Mouse (Mus musculus): ENCODE results near the gene Capza2. TPM values are rescaled to one million over a fixed set of nuclear protein-coding genes. Genes with fewer than 3 reads are reported as not detected.

The Capza2 gene
- polyA plus RNA-seq (2014; fragmentation: Nextera tagmentation; extraction: Ambion mirVana): 274 and 277 TPM in 2 replicates

DNA sequence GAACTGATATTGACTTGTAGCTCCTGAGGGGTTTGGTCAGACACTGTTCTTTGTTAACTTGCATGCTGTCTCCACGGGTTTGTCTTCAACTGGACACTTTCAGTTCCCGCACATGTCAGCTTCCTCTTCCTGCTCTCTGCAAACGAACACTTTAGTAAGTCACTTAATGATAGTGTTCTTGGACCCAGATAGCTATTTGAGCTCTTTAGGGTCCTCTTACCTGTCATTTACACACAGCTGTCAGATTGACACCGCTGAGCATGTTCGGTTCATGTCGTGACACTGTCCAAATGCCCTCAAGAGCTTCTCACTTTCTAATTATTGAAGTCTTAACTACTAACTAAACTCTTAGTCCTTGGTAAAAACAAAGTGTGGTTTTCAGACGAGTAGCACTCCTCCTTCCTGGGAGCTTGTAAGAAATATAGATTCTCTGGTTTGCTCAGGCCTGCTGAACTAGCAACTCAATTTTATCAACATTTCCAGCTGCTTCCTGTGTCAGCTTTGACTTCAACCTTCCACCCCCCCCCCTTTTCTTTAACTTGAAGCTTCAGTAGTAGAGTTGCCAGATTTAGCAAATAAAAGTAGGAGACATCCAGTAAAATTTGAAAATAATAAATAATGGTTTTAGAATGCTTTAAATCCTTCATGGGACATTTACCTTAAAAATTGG is at the start of gene Capza2:
Gene Capza2, plus strand, starts transcription at position 620 of the 670 bp plus-strand sequence.
- Histone ChIP-seq H3K9me3 (ENCODE audit: control insufficient read depth, low read length) (no peaks in the 10 kb centered on the region), H3K27me3 (ENCODE audit: control insufficient read depth, insufficient read depth, low read length) (no peaks in the 10 kb centered on the region), H3K4me3 (replicated peaks; ENCODE audit: low read length) (peak within 1 kb of the TSS; percentile 92), H3K9ac (peak within 1 kb of the TSS; percentile 91), H3K36me3 (replicated peaks; ENCODE audit: control insufficient read depth, insufficient read depth) (no peaks in the 10 kb centered on the region), H3K27ac (peak within 1 kb of the TSS; percentile 96), H3K4me2 (replicated peaks) (peak within 1 kb of the TSS; percentile 55), H3K4me1 (replicated peaks; ENCODE audit: control insufficient read depth, insufficient read depth, low read length) (peaks cover 14% of the 10 kb centered on the region)
- WGBS: 86% methylated on average over 7 of the region's 7 CpGs
- ATAC-seq (ENCODE audit: low FRiP score) (no peak), DNase-seq (ENCODE audit: low spot score) (no peak)

DNA sequence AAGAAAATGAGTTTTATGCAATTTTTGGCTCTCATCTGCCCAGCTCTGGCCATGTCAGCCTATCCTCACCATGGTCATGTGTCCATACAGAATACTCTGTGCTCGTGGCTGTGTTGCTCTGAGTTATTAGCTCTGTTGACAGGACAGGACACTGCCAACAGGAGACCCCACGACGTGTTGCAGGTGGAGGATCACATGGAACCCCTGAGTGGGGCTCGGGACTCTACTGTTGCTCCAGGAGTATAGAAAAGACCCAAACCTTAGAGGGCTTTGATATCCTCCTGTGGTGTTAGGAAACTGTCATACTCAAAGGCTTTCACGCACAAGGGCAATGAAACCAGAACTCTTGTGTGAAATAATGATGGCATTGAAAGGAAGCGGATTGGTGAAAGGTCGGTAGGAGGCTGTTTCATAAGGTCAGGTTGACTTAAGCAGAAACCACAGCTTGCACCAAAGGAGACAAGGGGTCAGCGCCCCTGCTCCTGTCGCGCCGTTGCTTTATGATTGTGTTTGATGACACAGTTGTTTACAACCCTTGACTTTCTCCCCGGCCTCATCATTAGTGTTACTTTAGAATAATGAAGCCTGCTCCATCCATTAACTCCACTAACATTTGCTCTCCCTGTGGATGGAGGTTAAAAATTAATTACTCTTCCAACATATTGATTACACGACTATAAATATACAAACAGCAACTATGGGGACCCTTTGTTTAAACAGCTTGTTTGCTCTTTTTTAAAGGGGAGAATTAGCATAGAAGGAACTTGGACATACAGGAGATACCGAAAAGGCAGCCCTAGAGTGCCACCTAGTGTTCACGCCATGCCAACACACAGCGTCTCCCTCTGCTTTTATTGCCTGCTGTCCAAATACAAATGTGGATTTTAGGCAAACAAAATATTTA is 46.7 kb upstream of the Capza2 start:
- peak overlapping the region; percentile 28 for H3K4me2 ChIP-seq (replicated peaks)

DNA sequence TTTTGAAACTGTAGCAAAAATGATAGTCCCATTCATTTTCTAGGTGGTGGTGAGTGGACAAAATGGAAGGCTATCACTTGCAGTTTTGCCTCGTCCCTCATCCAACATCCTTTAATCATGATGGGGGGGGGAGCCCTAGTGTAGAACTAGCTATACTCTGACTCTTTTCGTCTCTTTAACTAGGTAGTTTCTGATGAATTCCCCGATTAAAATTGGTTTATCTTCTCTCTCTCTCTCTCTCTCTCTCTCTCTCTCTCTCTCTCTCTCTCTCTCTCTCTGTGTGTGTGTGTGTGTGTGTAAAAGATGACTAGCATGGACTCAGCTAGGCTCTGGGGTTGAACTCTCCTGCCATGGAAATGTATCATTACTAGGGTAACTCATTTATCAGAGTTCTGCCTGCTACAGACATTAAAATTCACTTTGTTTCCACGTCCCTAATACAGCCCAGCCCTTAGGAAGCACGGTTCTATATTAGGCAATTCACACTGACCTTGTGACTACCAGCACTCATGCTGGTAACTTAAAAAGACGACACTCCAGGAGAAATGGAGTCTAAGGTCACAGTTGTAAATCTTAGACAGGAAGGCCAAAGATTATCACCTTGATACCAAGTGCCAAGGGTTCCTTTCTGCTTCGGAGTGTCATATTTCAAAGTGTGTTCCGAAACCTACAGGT is 45.9 kb upstream of the Capza2 start:
- ATAC-seq (ENCODE audit: low FRiP score) (0 out of 2 replicates have a peak, but pooled peaks have one; percentile 27), DNase-seq (ENCODE audit: low spot score) (no peak)
- H3K4me3 ChIP-seq (replicated peaks; ENCODE audit: low read length): no peak overlapping the region
- no peaks in the 10 kb centered on the region for H3K36me3 ChIP-seq (replicated peaks; ENCODE audit: control insufficient read depth, insufficient read depth)
- WGBS: 58% methylated on average over 8 of the region's 8 CpGs
- H3K9ac ChIP-seq: no peak overlapping the region
- H3K9me3 ChIP-seq (ENCODE audit: control insufficient read depth, low read length): peaks cover 7% of the 10 kb centered on the region; the same call in 1 of the 2 replicates
- no peaks in the 10 kb centered on the region for H3K27me3 ChIP-seq (ENCODE audit: control insufficient read depth, insufficient read depth, low read length)
- no peak overlapping the region for H3K27ac ChIP-seq
- H3K4me2 ChIP-seq (replicated peaks): no peak overlapping the region
- H3K4me1 ChIP-seq (replicated peaks; ENCODE audit: control insufficient read depth, insufficient read depth, low read length): no peaks in the 10 kb centered on the region

More for the DNA sequence above, 46.7 kb upstream of the Capza2 start:
- Histone ChIP-seq H3K9me3 (ENCODE audit: control insufficient read depth, low read length) (peaks cover 6% of the 10 kb centered on the region; the same call in 1 of the 2 replicates), H3K27ac (no peak overlapping the region), H3K36me3 (replicated peaks; ENCODE audit: control insufficient read depth, insufficient read depth) (no peaks in the 10 kb centered on the region), H3K27me3 (ENCODE audit: control insufficient read depth, insufficient read depth, low read length) (no peaks in the 10 kb centered on the region), H3K9ac (no peak overlapping the region), H3K4me3 (replicated peaks; ENCODE audit: low read length) (no peak overlapping the region), H3K4me1 (replicated peaks; ENCODE audit: control insufficient read depth, insufficient read depth, low read length) (no peaks in the 10 kb centered on the region)
- ATAC-seq (ENCODE audit: low FRiP score) (peak; percentile 87), DNase-seq (ENCODE audit: low spot score) (peak; percentile 92)
- 30% methylated on average over 16 of the region's 16 CpGs for WGBS

DNA sequence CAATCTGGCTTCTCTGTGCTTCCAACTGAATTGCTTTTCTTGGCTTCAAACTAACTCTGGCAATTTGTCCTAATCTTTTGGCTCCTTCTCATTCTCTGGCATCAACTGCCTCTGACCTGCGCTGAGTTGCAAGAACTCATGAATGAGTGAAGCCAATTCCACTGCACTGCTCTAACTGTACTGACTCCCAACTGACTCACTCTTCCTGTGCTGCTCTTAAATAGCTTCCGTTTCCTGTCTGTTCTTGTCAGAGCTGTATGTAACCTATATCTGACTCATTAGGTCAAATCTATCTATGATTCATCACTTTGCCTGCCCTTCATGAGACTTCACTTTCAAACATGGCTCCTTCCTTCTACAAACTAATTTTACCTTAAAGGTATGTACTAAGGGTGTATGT is 42.1 kb upstream of the Capza2 start:
- no peak overlapping the region for H3K4me2 ChIP-seq (replicated peaks)
- H3K36me3 ChIP-seq (replicated peaks; ENCODE audit: control insufficient read depth, insufficient read depth): no peaks in the 10 kb centered on the region
- no peaks in the 10 kb centered on the region for H3K4me1 ChIP-seq (replicated peaks; ENCODE audit: control insufficient read depth, insufficient read depth, low read length)
- H3K4me3 ChIP-seq (replicated peaks; ENCODE audit: low read length): no peak overlapping the region
- H3K9ac ChIP-seq: no peak overlapping the region
- H3K27me3 ChIP-seq (ENCODE audit: control insufficient read depth, insufficient read depth, low read length): no peaks in the 10 kb centered on the region
- H3K27ac ChIP-seq: no peak overlapping the region
- ATAC-seq (ENCODE audit: low FRiP score) (no peak), DNase-seq (ENCODE audit: low spot score) (no peak)
- WGBS: 97% methylated on average over 2 of the region's 2 CpGs
- H3K9me3 ChIP-seq (ENCODE audit: control insufficient read depth, low read length): peaks cover 7% of the 10 kb centered on the region; the same call in 1 of the 2 replicates

DNA sequence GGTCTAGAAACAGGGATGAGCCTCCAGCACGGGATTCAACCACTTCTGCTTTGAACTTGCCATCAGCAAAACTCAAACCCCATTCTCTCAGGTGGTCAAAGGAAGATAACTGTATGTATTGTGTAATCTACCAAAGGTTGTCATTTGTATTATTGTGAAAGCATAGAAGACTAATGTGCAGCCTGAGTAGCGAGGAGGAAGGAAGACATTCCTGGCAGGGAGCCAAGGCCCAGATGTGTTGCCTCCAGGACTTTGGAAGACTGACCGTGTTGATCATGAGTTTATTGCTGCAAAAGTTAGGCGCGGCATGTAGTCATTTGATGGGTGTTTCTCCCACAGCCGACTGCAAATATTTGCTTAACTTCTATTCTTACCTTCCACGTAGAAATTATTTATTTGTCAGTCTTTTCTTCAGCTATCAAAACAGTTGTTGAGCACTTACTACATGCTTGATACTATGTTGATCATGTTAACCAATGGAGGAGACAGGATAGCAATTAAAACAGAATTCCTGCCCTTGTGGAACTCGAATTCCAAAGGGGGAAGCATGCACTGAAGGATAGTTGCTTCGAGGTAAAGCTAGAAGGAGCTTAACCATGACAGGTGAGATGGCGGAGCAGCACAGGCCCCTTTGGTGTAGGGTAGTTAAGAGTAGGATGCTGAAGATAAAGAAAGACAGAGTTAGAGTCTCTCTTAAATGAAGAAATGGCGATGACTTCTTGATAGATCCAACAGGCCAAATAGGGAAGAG is 40.1 kb upstream of the Capza2 start:
- Histone ChIP-seq H3K36me3 (replicated peaks; ENCODE audit: control insufficient read depth, insufficient read depth) (no peaks in the 10 kb centered on the region), H3K27me3 (ENCODE audit: control insufficient read depth, insufficient read depth, low read length) (no peaks in the 10 kb centered on the region)
- WGBS: 87% methylated on average over 11 of the region's 11 CpGs

DNA sequence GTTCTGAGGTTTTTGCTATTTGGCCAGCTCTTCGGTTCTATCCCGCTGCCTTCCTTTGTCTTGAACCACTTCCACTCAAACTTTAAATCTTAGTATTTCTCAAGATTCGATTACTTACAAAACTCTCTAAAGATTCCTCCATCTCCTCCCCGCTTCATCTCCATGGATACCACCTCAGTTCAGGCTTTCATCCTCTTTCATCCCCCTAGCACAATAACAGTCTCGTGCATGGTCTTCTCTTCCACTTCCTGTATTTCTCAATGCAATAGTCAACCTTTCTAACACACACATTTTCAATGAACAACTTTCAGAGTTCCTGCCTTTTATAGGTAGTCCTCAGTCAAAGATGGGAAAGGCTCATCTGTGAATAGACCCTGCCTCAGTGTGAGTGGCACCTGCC is 36.7 kb upstream of the Capza2 start:
- ATAC-seq (ENCODE audit: low FRiP score) (no peak), DNase-seq (ENCODE audit: low spot score) (no peak)
- Histone ChIP-seq H3K4me3 (replicated peaks; ENCODE audit: low read length) (no peak overlapping the region), H3K36me3 (replicated peaks; ENCODE audit: control insufficient read depth, insufficient read depth) (no peaks in the 10 kb centered on the region), H3K4me1 (replicated peaks; ENCODE audit: control insufficient read depth, insufficient read depth, low read length) (no peaks in the 10 kb centered on the region), H3K9me3 (ENCODE audit: control insufficient read depth, low read length) (peaks cover under 1% of the 10 kb centered on the region; the same call in 1 of the 2 replicates), H3K27ac (no peak overlapping the region), H3K4me2 (replicated peaks) (no peak overlapping the region), H3K9ac (no peak overlapping the region), H3K27me3 (ENCODE audit: control insufficient read depth, insufficient read depth, low read length) (no peaks in the 10 kb centered on the region)
- 75% methylated on average over 5 of the region's 5 CpGs for WGBS

More for the DNA sequence above, 40.1 kb upstream of the Capza2 start:
- H3K4me1 ChIP-seq (replicated peaks; ENCODE audit: control insufficient read depth, insufficient read depth, low read length): no peaks in the 10 kb centered on the region
- H3K27ac ChIP-seq: no peak overlapping the region
- H3K9me3 ChIP-seq (ENCODE audit: control insufficient read depth, low read length): peaks cover 7% of the 10 kb centered on the region; the same call in 1 of the 2 replicates
- ATAC-seq (ENCODE audit: low FRiP score) (no peak), DNase-seq (ENCODE audit: low spot score) (no peak)
- H3K9ac ChIP-seq: no peak overlapping the region
- H3K4me2 ChIP-seq (replicated peaks): no peak overlapping the region
- H3K4me3 ChIP-seq (replicated peaks; ENCODE audit: low read length): no peak overlapping the region

DNA sequence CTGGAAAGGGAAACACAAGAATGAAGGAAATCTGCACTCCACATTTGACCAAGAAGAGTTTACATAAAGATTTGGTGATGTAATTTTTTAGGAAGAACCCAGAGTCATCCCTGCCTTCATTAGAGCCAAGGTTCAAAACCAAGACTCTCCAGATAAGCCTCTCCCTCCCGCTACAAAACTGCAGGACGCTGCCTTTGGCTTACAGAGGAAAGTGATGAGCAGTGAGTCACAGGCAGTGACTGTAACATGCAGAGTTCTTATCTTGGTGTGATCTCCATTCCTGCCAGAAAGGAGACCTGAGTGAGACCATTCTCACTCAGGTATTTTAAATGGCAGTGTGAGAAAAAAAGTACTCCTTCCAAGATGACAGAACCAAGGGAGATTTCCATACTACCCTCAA is 34.5 kb upstream of the Capza2 start:
- Histone ChIP-seq H3K27me3 (ENCODE audit: control insufficient read depth, insufficient read depth, low read length) (no peaks in the 10 kb centered on the region), H3K4me1 (replicated peaks; ENCODE audit: control insufficient read depth, insufficient read depth, low read length) (no peaks in the 10 kb centered on the region), H3K9me3 (ENCODE audit: control insufficient read depth, low read length) (no peaks in the 10 kb centered on the region), H3K36me3 (replicated peaks; ENCODE audit: control insufficient read depth, insufficient read depth) (no peaks in the 10 kb centered on the region), H3K4me2 (replicated peaks) (no peak overlapping the region), H3K4me3 (replicated peaks; ENCODE audit: low read length) (no peak overlapping the region), H3K9ac (no peak overlapping the region), H3K27ac (no peak overlapping the region)
- no peak for DNase-seq (ENCODE audit: low spot score)
- WGBS: 77% methylated on average over 2 of the region's 2 CpGs
- ATAC-seq (ENCODE audit: low FRiP score): no peak

DNA sequence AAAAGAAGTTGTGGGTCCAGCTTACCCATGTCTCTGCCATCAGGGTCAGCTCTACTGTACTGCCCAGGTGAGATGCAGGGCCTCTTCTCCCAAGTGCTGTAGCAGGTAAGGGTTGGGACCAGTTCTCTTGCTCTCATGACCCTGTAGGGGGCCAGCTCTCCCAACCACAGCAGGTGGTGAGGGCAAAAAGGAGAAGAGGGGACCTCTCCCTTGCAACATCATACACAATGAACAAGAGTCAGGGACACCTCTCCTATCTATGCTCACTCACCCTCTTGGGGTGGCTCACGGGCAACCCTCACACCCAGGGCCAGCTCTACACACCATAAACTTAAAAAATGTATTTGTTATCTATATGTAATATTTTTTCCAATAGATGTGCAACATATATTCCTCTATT is 29.1 kb upstream of the Capza2 start:
- Histone ChIP-seq H3K9ac (no peak overlapping the region), H3K4me2 (replicated peaks) (no peak overlapping the region), H3K36me3 (replicated peaks; ENCODE audit: control insufficient read depth, insufficient read depth) (no peaks in the 10 kb centered on the region), H3K9me3 (ENCODE audit: control insufficient read depth, low read length) (no peaks in the 10 kb centered on the region), H3K27me3 (ENCODE audit: control insufficient read depth, insufficient read depth, low read length) (no peaks in the 10 kb centered on the region), H3K4me3 (replicated peaks; ENCODE audit: low read length) (no peak overlapping the region), H3K27ac (no peak overlapping the region), H3K4me1 (replicated peaks; ENCODE audit: control insufficient read depth, insufficient read depth, low read length) (no peaks in the 10 kb centered on the region)
- no peak for DNase-seq (ENCODE audit: low spot score)
- no peak for ATAC-seq (ENCODE audit: low FRiP score)
- 92% methylated on average over 1 of the region's 1 CpGs for WGBS

Data from hindbrain, embryonic 14.5 days (tissue).